Mouse (Mus musculus) ES-E14 (cell line): ENCODE measurements at regions not wholly inside any gene's neighbourhood (a gene's known extent, or its start where the extent isn't known, plus 50 kb on each side); places are given as distances from the start of the nearest gene placed in this dataset.

Source experiments
- CHD2 ChIP-seq: IDR thresholded peaks from 2 replicates; pipeline ENCODE4 v1.6.1; 2014; ENCODE audit warnings: mild to moderate bottlenecking, low read depth, low read length, inconsistent platforms
- MAFK ChIP-seq: IDR thresholded peaks from 2 replicates; pipeline ENCODE4 v1.6.1; 2014; ENCODE audit warnings: mild to moderate bottlenecking, low read depth, low read length, inconsistent platforms; ENCODE audit not compliant: insufficient read depth
- ZC3H11A ChIP-seq: IDR thresholded peaks from 2 replicates; pipeline ENCODE4 v1.6.1; 2012; ENCODE audit warnings: low read depth, mild to moderate bottlenecking, inconsistent platforms, low read length, borderline replicate concordance

DNA sequence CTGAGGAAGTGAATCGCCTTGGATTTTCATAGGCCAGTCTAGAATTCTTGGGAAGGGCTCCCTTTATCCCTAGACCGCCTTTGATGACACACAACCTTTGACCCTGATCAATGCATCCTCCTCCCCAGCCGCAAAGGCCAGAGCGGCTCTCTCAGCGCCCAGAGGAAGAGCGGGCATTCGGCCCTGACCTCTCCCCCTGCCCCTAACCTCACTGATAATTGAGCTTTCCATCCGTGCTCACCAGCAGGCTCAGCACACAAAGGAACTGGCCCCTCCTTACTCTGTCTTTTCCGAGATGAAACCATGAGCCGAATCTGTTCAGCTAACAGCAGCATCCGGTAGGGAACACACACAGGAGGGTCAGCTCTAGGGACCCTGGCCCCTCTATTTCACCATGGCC lies 139.3 kb downstream of the Mycn start:
- TF ChIP-seq ZC3H11A (no peak), CHD2 (no peak), MAFK (no peak)
